Mouse (Mus musculus) MEL (cell line): ENCODE measurements around the gene Hrh2. TPM values are rescaled to one million over a fixed set of nuclear protein-coding genes. Genes with fewer than 3 reads are reported as not detected.

ENCODE experiments used
- DNase-seq: peaks from one replicate; pipeline ENCODE4 v3.0.0; 2011; ENCODE audit warnings: low read depth, low spot score
- H3K27ac ChIP-seq: 2 replicates; pipeline ENCODE4 v1.5.1; 2012; ENCODE audit warnings: low read depth, mild to moderate bottlenecking, control low read depth, low read length, moderate library complexity; ENCODE audit not compliant: control insufficient read depth
- H3K27me3 ChIP-seq, 2 experiments: fragments of 150-350 bp in 1 of 2; sonication (generic) in 1 of 2; 2 replicates each; pipeline ENCODE4 v1.6.1; 2012; ENCODE audit warnings: low read length in 2 of 2, mild to moderate bottlenecking in 2 of 2, improper control_type of control experiment in 1 of 2, moderate library complexity in 1 of 2; ENCODE audit not compliant: insufficient read depth in 2 of 2, control insufficient read depth in 1 of 2
- H3K36me3 ChIP-seq, 2 experiments: 2 replicates each; pipeline ENCODE4 v1.6.1; 2012 to 2014; ENCODE audit warnings: low read length in 2 of 2, improper control_type of control experiment in 1 of 2, inconsistent platforms in 1 of 2, mild to moderate bottlenecking in 1 of 2; ENCODE audit not compliant: insufficient read depth in 2 of 2, control insufficient read depth in 1 of 2
- H3K4me1 ChIP-seq, 2 experiments: fragments of 150-350 bp in 1 of 2; sonication (generic) in 1 of 2; 2 replicates each; pipeline ENCODE4 v1.6.1; 2012; ENCODE audit warnings: low read length in 2 of 2, improper control_type of control experiment in 1 of 2, mild to moderate bottlenecking in 1 of 2; ENCODE audit not compliant: insufficient read depth in 2 of 2, control insufficient read depth in 1 of 2
- H3K4me3 ChIP-seq, 2 experiments: fragments of 150-350 bp in 1 of 2; sonication (generic) in 1 of 2; 2 replicates each; pipeline ENCODE4 v1.5.1; 2012; ENCODE audit warnings: low read depth in 2 of 2, low read length in 2 of 2, mild to moderate bottlenecking in 2 of 2, moderate library complexity in 2 of 2, control low read depth in 1 of 2, improper control_type of control experiment in 1 of 2; ENCODE audit not compliant: control insufficient read depth in 1 of 2, insufficient read depth in 1 of 2
- H3K79me2 ChIP-seq: 2 replicates; pipeline ENCODE4 v1.6.1; 2012; ENCODE audit warnings: mild to moderate bottlenecking, low read length, moderate library complexity; ENCODE audit not compliant: control insufficient read depth, poor library complexity, insufficient read depth
- H3K9ac ChIP-seq: 2 replicates; pipeline ENCODE4 v1.6.1; 2012; ENCODE audit warnings: low read depth, mild to moderate bottlenecking, control low read depth, low read length, moderate library complexity; ENCODE audit not compliant: control insufficient read depth, poor library complexity, severe bottlenecking
- H3K9me3 ChIP-seq: fragments of 150-350 bp; sonication (generic); replicated peaks from 2 replicates; pipeline ENCODE4 v1.6.1; 2012; ENCODE audit warnings: mild to moderate bottlenecking, low read length, improper control_type of control experiment, moderate library complexity; ENCODE audit not compliant: insufficient read depth
- BHLHE40 ChIP-seq: IDR thresholded peaks from 2 replicates; pipeline ENCODE4 v1.6.1; 2012; ENCODE audit warnings: low read depth, mild to moderate bottlenecking, inconsistent platforms, low read length, improper control_type of control experiment, borderline replicate concordance
- CHD2 ChIP-seq: IDR thresholded peaks from 2 replicates; pipeline ENCODE4 v1.6.1; 2011; ENCODE audit warnings: low read length, improper control_type of control experiment
- CTCF ChIP-seq, 3 experiments: IDR thresholded peaks in 2 of 3; conservative IDR thresholded peaks in 1 of 3; 2 replicates each; pipeline ENCODE4 v1.5.1; 2011 to 2012; ENCODE audit warnings: low read length in 3 of 3, low read depth in 2 of 3, mild to moderate bottlenecking in 2 of 3, improper control_type of control experiment in 1 of 3, inconsistent platforms in 1 of 3, mixed read lengths in 1 of 3, moderate library complexity in 1 of 3; ENCODE audit not compliant: control insufficient read depth in 1 of 3, insufficient read depth in 1 of 3, poor library complexity in 1 of 3, severe bottlenecking in 1 of 3
- E2F4 ChIP-seq: IDR thresholded peaks from 2 replicates; pipeline ENCODE4 v1.6.1; 2011; ENCODE audit warnings: low read depth, low read length, improper control_type of control experiment, borderline replicate concordance
- GATA1 ChIP-seq: IDR thresholded peaks from 2 replicates; pipeline ENCODE4 v1.6.1; 2011; ENCODE audit warnings: low read depth, low read length, improper control_type of control experiment
- HCFC1 ChIP-seq: IDR thresholded peaks from 2 replicates; pipeline ENCODE4 v1.6.1; 2012; ENCODE audit warnings: low read depth, mild to moderate bottlenecking, inconsistent platforms, low read length, improper control_type of control experiment, moderate library complexity
- MAFK ChIP-seq: IDR thresholded peaks from 2 replicates; pipeline ENCODE4 v1.6.1; 2011; ENCODE audit warnings: low read depth, mild to moderate bottlenecking, low read length, improper control_type of control experiment, borderline replicate concordance
- MXI1 ChIP-seq: IDR thresholded peaks from 2 replicates; pipeline ENCODE4 v1.6.1; 2011; ENCODE audit warnings: mild to moderate bottlenecking, low read depth, low read length, improper control_type of control experiment
- MYB ChIP-seq: IDR thresholded peaks from 2 replicates; pipeline ENCODE4 v1.6.1; 2011; ENCODE audit warnings: mild to moderate bottlenecking, low read depth, low read length, improper control_type of control experiment
- NELFE ChIP-seq: IDR thresholded peaks from 2 replicates; pipeline ENCODE4 v1.6.1; 2011; ENCODE audit warnings: low read depth, low read length, improper control_type of control experiment
- NRF1 ChIP-seq: IDR thresholded peaks from 2 replicates; pipeline ENCODE4 v1.6.1; 2014; ENCODE audit warnings: low read depth, mild to moderate bottlenecking, inconsistent platforms, low read length, improper control_type of control experiment, moderate library complexity; ENCODE audit not compliant: poor library complexity, insufficient read depth, severe bottlenecking
- RAD21 ChIP-seq: IDR thresholded peaks from 2 replicates; pipeline ENCODE4 v1.6.1; 2011; ENCODE audit warnings: mild to moderate bottlenecking, low read depth, low read length, improper control_type of control experiment
- RCOR1 ChIP-seq: IDR thresholded peaks from 2 replicates; pipeline ENCODE4 v1.6.1; 2012; ENCODE audit warnings: low read depth, mild to moderate bottlenecking, inconsistent platforms, low read length, improper control_type of control experiment
- SMC3 ChIP-seq: IDR thresholded peaks from 2 replicates; pipeline ENCODE4 v1.6.1; 2011; ENCODE audit warnings: low read depth, low read length, improper control_type of control experiment
- USF1 ChIP-seq: IDR thresholded peaks from 2 replicates; pipeline ENCODE4 v1.6.1; 2014; ENCODE audit warnings: low read depth, mild to moderate bottlenecking, inconsistent platforms, low read length, improper control_type of control experiment, moderate library complexity
- ZC3H11A ChIP-seq: IDR thresholded peaks from 2 replicates; pipeline ENCODE4 v1.6.1; 2012; ENCODE audit warnings: low read depth, mild to moderate bottlenecking, inconsistent platforms, low read length, improper control_type of control experiment
- polyA plus RNA-seq, 2 experiments: library from polyadenylated mRNA; stranded (reverse) in 1 of 2; unstranded in 1 of 2; fragments of >175 nt in 1 of 2; fragments of >200 nt in 1 of 2; gene quantifications; 2 replicates each; pipeline versions ENCODE4 v1.2.1 to v1.2.4; 2012; ENCODE audit warnings: low replicate concordance in 2 of 2, low read depth in 1 of 2; ENCODE audit not compliant: insufficient read length in 2 of 2, insufficient read depth in 1 of 2, missing spikeins in 1 of 2
- total RNA-seq: library from RNA; depleted of rRNA; stranded (reverse); fragments of 300-350 nt; gene quantifications from 2 replicates; pipeline ENCODE4 v1.2.3, GENCODE M21; 2012

Gene Hrh2
- total and polyA plus RNA-seq, 3 experiments: 0.07 TPM; not detected in 2

- no peak overlapping the region for H3K27ac ChIP-seq
- no peaks in the 10 kb centered on the region for H3K79me2 ChIP-seq
- TF ChIP-seq MYB (no peak), MAFK (no peak), GATA1 (no peak), RCOR1 (no peak), CHD2 (no peak), NELFE (no peak), NRF1 (no peak), HCFC1 (no peak), BHLHE40 (no peak)
- TF ChIP-seq, all 39 proteins: peak for 0
- DNase-seq: no peak
- H3K36me3 ChIP-seq: no peaks in the 10 kb centered on the region
- H3K27me3 ChIP-seq: peaks cover 3 to 10% of the 10 kb centered on the region in 2 experiments; a peak in 3 of 4 replicates
- no peak overlapping the region for H3K4me3 ChIP-seq
- H3K9ac ChIP-seq: no peak overlapping the region
- H3K9me3 ChIP-seq: no peaks in the 10 kb centered on the region
- H3K4me1 ChIP-seq: no peaks in the 10 kb centered on the region
Observed at GRCm38 (mm10) chr13:54238585-54239323, 46.8 kb downstream of the Hrh2 start.

DNA sequence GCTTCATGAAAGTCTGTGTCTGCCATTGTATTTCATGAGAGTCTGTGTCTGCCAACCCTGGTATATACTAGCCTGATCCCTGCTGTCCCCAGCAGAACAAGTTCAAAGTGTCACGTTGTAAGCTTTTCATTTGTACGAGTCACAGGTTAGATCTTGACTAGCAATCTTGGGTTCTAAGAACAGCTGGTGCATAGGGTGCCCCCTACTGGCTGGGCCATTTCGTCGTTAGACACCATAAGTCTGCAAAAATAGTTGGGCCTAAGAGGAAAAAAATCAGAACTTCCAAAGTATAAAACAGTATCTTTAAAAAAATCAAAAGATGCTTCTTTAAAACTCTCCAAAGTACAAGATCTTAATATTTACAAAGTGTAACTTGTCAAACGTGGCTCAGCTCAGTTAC is 50.5 kb downstream of the Hrh2 start:
- Histone ChIP-seq H3K27ac (no peak overlapping the region), H3K79me2 (no peaks in the 10 kb centered on the region), H3K9me3 (no peaks in the 10 kb centered on the region), H3K4me3 (no peak overlapping the region), H3K4me1 (no peaks in the 10 kb centered on the region), H3K9ac (no peak overlapping the region), H3K27me3 (peaks cover 0 to 2% of the 10 kb centered on the region in 2 experiments; a peak in 2 of 4 replicates), H3K36me3 (no peaks in the 10 kb centered on the region)
- TF ChIP-seq ZC3H11A (peak; percentile 73), E2F4 (no peak), CTCF (IDR thresholded peaks at IDR 0.05 in 2 of 3, conservative IDR thresholded peaks at IDR 0.05 in 1 of 3; ENCODE audit: control insufficient read depth in 1 of 3, insufficient read depth in 1 of 3, low read depth in 2 of 3, low read length in 3 of 3, poor library complexity in 1 of 3, severe bottlenecking in 1 of 3) (peak; percentile 64 to 78 (median 77)), MXI1 (no peak), RAD21 (peak; percentile 78), USF1 (no peak), SMC3 (peak; percentile 95)
- peak; percentile 58 for DNase-seq
